Mouse (Mus musculus) A20 (cell line): Measurements from ENCODE around the gene Rnf150.

Source experiments
- DNase-seq: peaks from one replicate; pipeline ENCODE4 v3.0.0-alpha.2; 2011; ENCODE audit warnings: low read depth, low spot score

Gene Rnf150

DNA sequence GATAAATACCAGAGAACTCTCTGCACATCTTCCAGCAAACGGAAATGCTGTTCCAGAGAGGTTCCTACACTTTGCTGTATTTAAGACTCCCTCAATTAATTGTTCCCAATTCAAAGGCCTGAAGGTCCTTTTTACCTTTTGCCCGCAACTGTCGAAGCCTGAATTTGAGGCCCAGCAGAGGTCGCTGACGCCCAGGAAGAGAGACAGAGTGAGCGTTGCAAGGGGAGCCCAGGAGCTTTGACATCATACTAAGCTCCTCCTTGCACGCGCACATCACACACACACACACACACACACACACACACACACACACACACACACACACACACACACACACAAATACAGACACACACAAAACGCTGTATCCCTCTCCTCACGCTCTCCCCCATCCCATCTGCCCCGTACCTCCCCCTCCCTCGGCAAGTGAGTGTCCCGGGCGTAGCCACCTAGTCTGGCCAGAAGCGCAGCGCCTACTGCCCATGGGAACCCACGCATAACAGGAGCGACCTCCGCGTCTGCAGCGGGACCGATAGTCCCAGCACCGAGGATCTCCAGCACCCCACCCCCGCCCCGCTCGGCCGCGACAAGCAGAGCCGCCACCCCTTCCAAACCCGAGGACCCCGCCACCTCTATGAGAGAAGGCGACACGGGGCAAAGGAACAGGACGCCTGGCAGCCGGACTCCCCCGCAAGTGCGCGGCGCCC is at the start of gene Rnf150:
Gene Rnf150 (plus strand): TSS at position 316 of the 704 bp plus-strand sequence.
- DNase-seq, result no peak

DNA sequence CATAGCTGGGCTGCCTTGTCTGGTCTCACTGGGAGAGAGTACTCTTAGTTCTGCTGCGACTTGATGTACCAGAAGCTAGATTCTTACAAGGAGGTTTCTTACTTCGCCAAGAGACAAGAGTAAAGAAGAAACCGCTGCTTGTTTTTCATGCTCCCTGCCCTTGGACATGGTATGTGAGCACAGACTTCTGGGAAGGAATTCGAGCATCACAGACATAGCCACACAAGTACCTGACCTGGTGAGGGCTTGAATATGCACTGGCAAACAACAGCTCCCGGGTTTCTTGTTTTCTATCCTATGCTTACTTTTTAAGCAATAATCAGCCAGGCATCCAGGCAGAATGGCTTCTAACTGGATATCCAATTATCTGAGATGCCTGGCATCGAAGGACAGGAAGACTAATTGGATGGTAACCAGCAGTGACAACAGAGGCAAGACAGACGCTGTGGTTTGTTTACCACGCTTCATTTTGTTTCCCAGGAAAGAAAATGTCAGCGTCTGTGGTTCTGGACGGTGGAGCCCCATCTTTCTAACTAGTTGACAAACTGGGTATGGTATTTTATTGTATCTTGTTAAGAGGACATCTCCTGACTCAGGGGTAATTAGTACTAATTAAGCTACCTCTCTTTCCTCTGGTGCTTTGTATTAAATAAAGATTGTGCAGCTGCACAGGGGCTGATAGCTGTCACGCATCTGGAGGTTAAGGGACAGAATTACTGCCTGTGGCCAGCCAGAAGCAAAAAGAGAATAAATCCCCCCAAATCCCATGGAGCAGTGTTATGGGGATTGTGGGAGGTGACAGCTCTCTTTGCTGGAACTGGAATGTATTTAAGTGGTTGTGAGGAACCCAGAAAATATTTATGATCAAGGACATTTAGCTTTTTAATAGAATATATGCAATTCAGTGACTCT is 36.8 kb upstream of the Rnf150 start:
- DNase-seq, result no peak

- no peak for DNase-seq
These were observed 22.7 kb upstream of the Rnf150 start for GRCm38 (mm10) chr8:82840415-82840814.

DNA sequence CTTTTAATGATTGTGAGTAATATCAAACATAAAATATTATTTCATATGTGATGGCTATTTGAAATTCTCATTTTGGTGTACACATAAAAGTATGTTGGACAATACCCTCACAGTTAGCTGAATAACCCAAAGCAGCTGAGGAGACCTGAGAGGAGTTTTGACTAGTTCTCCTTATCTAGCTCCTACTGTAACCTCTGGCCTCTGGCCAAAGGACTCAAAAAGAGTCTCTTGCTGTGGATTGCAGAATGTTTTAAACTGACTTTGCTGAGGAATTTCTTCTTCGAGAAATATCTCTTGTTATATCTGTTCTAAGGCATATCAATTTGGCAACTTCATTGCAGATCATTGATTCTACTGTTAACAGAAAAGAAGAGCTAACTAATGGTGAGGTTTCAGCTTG is 22.2 kb upstream of the Rnf150 start:
- no peak for DNase-seq

- no peak for DNase-seq
These were observed 21.5 kb upstream of the Rnf150 start for GRCm38 (mm10) chr8:82841520-82842142.

DNA sequence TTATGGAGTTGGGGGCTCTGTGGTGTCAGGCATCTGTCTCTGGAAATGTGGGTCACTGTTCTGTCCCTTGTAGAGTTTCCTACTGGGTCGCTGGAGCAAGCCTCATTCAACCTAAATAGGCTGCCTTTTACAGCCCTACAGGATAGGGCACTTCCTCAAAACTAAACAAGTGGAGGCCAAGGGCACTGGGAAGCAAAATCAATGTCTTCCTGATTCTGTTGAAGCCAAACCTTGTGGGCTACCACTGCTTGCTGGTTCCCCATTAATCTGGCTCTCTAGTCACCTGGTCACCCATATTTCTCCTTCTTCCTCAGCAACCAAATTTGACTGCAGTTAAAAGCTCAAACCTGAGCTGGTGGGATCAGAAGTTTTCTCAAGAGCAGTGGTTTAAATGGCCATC is 19.5 kb upstream of the Rnf150 start:
- DNase-seq, result no peak

GRCm38 (mm10) chr8:82844413-82844812 is 18.7 kb upstream of the Rnf150 start:
- no peak for DNase-seq

DNA sequence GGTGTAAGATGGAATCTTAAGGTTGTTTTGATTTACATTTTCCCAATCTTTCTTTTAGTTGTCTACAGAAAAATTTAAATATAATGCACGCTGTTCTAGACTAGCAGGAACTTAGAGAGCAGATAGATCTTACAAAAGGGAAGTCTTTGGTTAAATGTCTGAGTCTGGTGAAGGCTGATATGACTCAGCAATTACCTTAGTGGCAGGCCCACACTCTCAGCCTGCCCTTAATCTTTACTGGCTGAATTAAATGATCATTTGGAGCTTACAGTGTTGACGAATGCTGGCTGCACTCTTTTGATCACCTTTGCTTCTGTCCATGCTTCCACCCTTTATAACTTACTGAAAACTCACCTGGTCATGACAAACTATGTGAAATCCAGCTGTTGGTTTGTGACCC is 17.1 kb upstream of the Rnf150 start:
- peak; percentile 52 for DNase-seq

DNA sequence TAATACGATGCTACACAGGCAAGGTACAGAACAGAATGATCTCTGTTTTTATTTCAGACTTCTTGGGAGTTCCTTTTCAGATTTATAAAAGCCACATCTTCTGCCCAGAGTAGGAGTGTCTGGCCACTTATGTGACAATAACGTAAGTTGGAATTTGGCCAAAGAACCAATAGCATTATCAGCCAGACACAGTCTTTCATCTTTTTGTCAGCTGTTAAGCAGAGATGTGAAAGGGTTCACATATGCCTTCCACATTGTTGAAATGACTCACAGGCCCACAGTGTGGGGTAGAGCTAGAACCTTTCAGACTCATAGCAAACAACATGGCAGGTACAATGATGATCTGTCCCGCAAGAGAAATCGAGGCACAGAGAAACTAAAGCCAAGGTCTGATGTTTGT is 16.4 kb upstream of the Rnf150 start:
- no peak for DNase-seq

DNA sequence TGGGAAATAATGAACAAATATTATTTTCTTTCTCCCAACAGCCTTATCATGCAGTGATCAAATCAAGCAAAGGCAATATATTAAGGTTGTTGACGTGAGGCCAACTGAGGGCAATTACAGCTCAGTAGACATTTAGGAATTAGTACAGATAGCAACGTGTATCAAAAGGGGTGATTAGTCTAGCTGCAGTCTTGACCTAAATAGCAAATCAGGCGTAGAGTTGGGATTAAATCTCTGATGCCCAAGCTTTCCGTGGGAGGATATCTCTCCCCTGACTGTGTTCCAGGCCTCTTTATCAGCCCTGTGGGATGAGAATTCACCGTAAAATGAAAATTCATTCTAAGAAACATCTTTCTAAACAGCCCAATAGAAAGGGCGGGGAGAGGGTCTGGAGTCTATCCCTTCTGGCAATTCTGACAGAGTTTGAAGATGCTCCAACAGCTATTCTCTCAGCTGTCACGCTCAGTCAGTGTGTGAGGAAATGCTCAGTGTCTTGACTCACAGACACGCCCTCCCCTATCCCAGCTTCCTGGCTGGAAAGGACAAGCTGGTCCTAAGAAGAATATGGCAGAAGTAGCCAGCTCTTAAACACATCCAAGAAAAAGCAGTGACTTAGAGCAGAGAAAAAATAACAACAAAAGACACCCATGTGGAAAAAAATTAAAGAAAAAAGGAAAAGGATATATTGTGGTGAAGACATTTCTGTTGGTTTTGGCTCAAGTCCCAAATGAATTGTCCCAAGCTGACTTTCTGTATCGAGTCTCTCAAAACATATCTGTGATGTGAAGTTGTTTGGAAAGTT is 4.4 kb upstream of the Rnf150 start:
- no peak for DNase-seq

- DNase-seq, result no peak
These were observed 3.9 kb upstream of the Rnf150 start for GRCm38 (mm10) chr8:82859343-82859620.

DNA sequence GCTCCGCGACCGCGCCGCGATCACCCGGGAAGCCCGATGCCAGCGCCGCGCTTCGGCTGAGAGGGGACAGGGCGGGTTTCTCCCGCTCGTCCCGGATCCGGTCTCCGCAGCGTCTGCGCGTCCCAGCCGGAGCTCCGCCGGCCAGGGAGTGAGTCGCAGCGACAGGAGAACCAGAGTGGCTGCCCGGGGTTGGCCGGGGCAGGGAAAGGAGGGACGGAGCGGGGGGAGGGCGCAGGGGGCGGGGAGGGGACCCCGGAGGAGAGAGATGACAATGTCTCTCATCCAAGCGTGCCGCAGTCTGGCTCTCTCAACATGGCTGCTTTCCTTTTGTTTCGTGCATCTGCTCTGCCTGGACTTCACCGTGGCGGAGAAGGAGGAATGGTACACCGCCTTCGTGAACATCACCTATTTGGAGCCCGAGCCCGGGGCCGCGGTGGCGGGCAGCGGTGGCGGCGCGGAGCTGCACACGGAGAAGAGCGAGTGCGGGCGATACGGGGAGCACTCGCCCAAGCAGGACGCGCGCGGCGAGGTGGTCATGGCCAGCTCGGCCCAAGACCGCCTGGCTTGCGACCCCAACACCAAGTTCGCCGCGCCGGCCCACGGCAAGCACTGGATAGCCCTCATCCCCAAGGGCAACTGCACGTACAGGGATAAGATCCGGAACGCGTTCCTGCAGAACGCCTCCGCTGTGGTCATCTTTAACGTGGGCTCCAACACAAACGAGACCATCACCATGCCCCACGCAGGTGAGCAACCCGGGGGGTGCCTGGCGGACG is 777 bp downstream of the Rnf150 start:
- no peak for DNase-seq

DNA sequence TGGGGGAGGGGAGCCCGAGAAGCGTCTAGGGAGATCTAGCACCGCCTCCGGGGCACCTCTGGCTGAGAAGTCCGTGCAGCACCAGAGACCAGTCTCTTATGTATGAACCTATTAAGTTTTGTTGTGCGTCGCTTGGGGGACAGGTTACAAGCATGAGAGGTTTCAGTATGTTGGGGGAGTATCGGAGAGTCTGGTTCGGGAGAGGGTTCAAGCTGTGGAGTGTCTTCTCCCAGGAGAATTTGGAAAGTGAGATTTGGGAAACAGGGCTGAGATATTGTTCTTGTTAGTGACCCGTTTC is 1.3 kb downstream of the Rnf150 start:
- no peak for DNase-seq

DNA sequence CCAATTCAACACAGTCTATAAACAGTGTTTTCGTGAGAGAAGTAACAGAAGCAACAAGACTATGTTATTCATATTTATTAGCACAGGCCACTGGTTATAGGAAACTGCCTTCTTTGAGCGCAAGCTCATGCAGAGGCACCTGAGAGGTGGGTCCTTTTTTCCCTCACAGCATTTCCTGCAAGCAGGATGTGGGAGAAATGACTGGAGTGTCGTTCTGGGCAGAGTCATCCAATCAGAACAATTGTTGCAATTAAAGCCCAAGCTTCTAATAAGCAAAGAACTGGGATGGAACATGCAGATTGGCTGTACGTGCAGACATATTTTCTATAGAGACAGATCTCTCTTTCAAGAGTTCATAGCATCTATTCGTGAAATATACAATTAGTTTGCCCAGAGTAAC is 2.1 kb downstream of the Rnf150 start:
- DNase-seq, result no peak

DNA sequence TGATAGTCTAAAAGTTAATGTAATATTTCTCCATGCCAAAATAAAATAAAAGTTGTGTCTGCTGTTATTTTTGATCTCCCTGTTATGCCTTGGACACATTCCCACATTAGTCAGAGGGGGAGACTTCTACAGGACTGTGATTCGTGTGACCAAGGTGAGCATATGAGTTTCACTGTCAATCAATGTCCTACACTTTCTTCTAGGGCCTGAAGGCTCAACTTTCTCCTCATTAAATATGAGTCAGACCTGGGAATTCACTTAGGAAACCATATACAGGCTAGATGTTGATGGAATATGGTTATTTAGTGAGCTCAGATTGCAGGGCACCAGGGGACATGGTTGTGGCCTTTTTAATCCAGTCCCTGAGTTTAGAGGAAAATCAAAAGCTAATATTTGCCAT is 3.1 kb downstream of the Rnf150 start:
- no peak for DNase-seq

- no peak for DNase-seq
These were observed 7.8 kb downstream of the Rnf150 start for GRCm38 (mm10) chr8:82870840-82871490.

DNA sequence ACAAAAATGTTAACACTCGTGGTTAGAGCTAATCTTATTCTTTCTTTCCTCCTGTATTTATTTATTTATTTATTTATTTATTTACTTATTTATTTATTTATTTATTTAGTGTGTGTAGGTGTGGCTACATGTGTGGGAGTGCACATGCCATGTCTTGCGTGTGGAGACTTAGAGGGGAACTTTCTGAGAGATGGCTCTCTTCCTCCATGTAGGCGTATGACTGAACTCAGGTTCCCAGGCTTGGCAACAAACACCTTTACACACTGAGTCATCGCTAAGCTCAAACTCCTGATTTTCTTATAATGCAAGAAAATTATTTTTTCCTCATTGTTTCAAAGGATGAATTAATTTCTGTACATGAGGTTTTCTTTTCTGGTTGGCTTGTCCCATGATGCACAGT is 8.8 kb downstream of the Rnf150 start:
- DNase-seq, result no peak

DNA sequence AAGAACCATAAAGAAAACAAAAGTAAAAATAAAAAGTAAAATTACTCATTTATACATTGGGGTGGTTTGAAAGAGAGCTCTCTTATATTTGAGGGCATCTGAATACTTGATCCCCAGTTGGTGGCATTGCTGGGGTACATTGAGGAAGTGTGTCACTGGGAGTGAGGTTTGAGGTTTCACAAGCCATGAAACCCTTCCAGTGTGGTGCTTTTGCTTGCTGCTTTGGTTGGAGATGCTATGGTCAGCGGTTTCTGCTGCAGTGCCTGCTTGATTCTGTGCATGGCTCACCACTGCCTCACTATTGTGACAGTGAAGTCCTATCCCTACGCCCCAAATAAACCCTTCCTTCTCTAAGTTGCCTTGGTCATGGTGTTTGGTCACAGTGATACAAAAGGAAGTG is 10.9 kb downstream of the Rnf150 start:
- DNase-seq, result no peak

- DNase-seq, result no peak
These were observed 12.0 kb downstream of the Rnf150 start for GRCm38 (mm10) chr8:82875135-82875534.

- no peak for DNase-seq
These were observed 21.3 kb downstream of the Rnf150 start for GRCm38 (mm10) chr8:82884480-82884879.

DNA sequence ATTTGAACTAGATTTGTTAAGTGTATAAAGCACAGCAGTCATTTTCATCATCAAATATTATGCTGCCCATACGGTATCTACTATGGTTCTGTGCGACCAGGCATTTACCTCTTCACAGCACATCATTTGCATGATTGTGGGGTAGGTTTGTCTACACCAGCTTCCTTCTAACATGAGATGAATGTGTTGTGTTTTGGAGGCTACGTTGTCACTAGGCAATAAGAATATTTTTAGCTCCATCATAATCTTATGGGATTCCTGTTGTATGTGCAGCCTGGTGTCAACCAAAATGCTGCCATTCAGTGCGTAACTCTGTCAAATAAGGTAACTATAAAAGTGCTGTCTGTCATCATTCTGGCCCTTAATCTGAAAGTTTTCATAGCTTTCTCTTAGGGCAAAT is 24.1 kb downstream of the Rnf150 start:
- DNase-seq, result no peak
